ENCODE assay signal across 9 mouse cellular contexts in the genomic region with DNA sequence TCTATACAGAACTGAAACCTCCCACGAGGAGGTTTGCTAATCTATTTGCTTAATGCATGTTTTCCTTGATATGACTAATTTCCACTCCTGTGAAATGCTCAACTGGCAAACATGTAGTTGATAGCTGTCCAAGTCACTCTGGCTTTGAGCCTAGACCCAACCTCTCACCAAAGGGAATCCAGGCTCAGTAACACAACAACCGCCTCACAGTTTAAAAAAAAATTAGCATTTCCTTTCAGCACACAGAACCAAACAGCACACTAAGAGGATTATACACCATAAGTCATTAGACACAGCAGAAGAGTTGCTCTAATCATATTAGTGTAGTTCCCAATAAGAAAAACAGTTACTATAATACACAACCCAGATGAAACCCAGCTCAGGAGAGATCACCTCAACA. TPM values are rescaled to one million over a fixed set of nuclear protein-coding genes. Genes with fewer than 3 reads are reported as not detected.
DNase-seq lines count a peak whose midpoint lies in the region; ATAC-seq and TF ChIP-seq lines count a peak whose summit lies in the region.
"Had no signal": no experiment of that assay in that cellular context is flagged by ENCODE, and none has a peak within 500 bp of the region (broad histone marks: within the 10 kb centered on the region; RNA-seq: fewer than 3 reads in every experiment).

No protein-coding gene starts in this region.

- TF ChIP-seq POLR2A in thymus, adult 2 months (IDR thresholded peaks at IDR 0.05; ENCODE audit: control insufficient read depth, extremely low read depth, insufficient read depth, low read length, poor library complexity) = no peak

- no peak overlapping the region for H3K4me3 ChIP-seq in kidney, embryonic 15.5 days (replicated peaks)
- no peak overlapping the region for H3K4me3 ChIP-seq in forebrain, postnatal 0 days (ENCODE audit: low read depth, low read length)
- H3K4me3 ChIP-seq in midbrain, embryonic 16.5 days (ENCODE audit: low read depth, low read length) = no peak overlapping the region
- no peak overlapping the region for H3K4me3 ChIP-seq in thymus, adult 2 months (ENCODE audit: control insufficient read depth, insufficient read depth, low read length)

- no peak overlapping the region for H3K4me2 ChIP-seq in kidney, embryonic 15.5 days
- no peak overlapping the region for H3K4me2 ChIP-seq in forebrain, postnatal 0 days (ENCODE audit: low read depth)
- no peak overlapping the region for H3K4me2 ChIP-seq in midbrain, embryonic 16.5 days (ENCODE audit: low read length)

- no peaks in the 10 kb centered on the region for H3K9me3 ChIP-seq in kidney, embryonic 15.5 days (replicated peaks)
- no peaks in the 10 kb centered on the region for H3K9me3 ChIP-seq in forebrain, postnatal 0 days (ENCODE audit: low read length)
- H3K9me3 ChIP-seq in midbrain, embryonic 16.5 days (replicated peaks; ENCODE audit: control insufficient read depth, low read length, poor library complexity, severe bottlenecking) = no peaks in the 10 kb centered on the region

- 66% methylated on average over 2 of the region's 2 CpGs for WGBS in kidney, embryonic 15.5 days
- WGBS in forebrain, postnatal 0 days = 13% methylated on average over 2 of the region's 2 CpGs
- 18% methylated on average over 2 of the region's 2 CpGs for WGBS in midbrain, embryonic 16.5 days
- 86% methylated on average over 2 of the region's 2 CpGs for WGBS in thymus, adult 2 months

- TF ChIP-seq CTCF in forebrain, postnatal 0 days (IDR thresholded peaks at IDR 0.05; ENCODE audit: low read depth) = no peak
- TF ChIP-seq CTCF in thymus, adult 2 months (IDR thresholded peaks at IDR 0.05; ENCODE audit: borderline replicate concordance, control insufficient read depth, extremely low read depth, insufficient read depth, low read length, poor library complexity) = no peak

- no peaks in the 10 kb centered on the region for H3K36me3 ChIP-seq in kidney, embryonic 15.5 days
- no peaks in the 10 kb centered on the region for H3K36me3 ChIP-seq in forebrain, postnatal 0 days (ENCODE audit: insufficient read depth)
- no peaks in the 10 kb centered on the region for H3K36me3 ChIP-seq in midbrain, embryonic 16.5 days (ENCODE audit: control insufficient read depth, insufficient read depth, low read length)
- no peaks in the 10 kb centered on the region for H3K36me3 ChIP-seq in thymus, adult 2 months (ENCODE audit: control insufficient read depth, insufficient read depth, low read length)

- H3K27me3 ChIP-seq in kidney, embryonic 15.5 days = no peaks in the 10 kb centered on the region
- 0 out of 2 replicates have a peak, but pooled peaks cover 6% of the 10 kb centered on the region for H3K27me3 ChIP-seq in forebrain, postnatal 0 days (ENCODE audit: insufficient read depth, low read length)
- 0 out of 2 replicates have a peak, but pooled peaks cover 4% of the 10 kb centered on the region for H3K27me3 ChIP-seq in midbrain, embryonic 16.5 days (ENCODE audit: control insufficient read depth, insufficient read depth, low read depth, low read length)
- no peaks in the 10 kb centered on the region for H3K27me3 ChIP-seq in thymus, adult 2 months (ENCODE audit: control insufficient read depth, insufficient read depth, low read length)

- H3K27ac ChIP-seq in kidney, embryonic 15.5 days = no peak overlapping the region
- H3K27ac ChIP-seq in forebrain, postnatal 0 days (ENCODE audit: low read depth, low read length) = no peak overlapping the region
- no peak overlapping the region for H3K27ac ChIP-seq in midbrain, embryonic 16.5 days (ENCODE audit: low read length)
- no peak overlapping the region for H3K27ac ChIP-seq in thymus, adult 2 months (ENCODE audit: control insufficient read depth, insufficient read depth, low read length)

- no peak for ATAC-seq in kidney, embryonic 15.5 days (replicated peaks; ENCODE audit: low FRiP score)
- ATAC-seq in forebrain, postnatal 0 days = peak; percentile 32
- ATAC-seq in midbrain, embryonic 16.5 days = 0 out of 2 replicates have a peak, but pooled peaks have one; percentile 56
- ATAC-seq in inflammation-experienced regulatory T-cells, adult 6 months = no peak

- peak; percentile 17 for DNase-seq in kidney, adult 11 months
- peak; percentile 9 for DNase-seq in cerebellum, adult 11-12 months
- peak; percentile 60 for DNase-seq in forebrain, postnatal 0 days
- DNase-seq in thymus, adult 2 months = no peak

- H3K4me1 ChIP-seq in kidney, embryonic 15.5 days = no peaks in the 10 kb centered on the region
- H3K4me1 ChIP-seq in forebrain, postnatal 0 days (ENCODE audit: insufficient read depth) = 0 out of 2 replicates have a peak, but pooled peaks cover 3% of the 10 kb centered on the region
- H3K4me1 ChIP-seq in midbrain, embryonic 16.5 days (ENCODE audit: control insufficient read depth, insufficient read depth, low read length) = peaks cover 4% of the 10 kb centered on the region; the same call in 1 of the 2 replicates
- no peaks in the 10 kb centered on the region for H3K4me1 ChIP-seq in thymus, adult 2 months (replicated peaks; ENCODE audit: control insufficient read depth, insufficient read depth, low read length)

- H3K9ac ChIP-seq in kidney, embryonic 15.5 days = no peak overlapping the region
- no peak overlapping the region for H3K9ac ChIP-seq in forebrain, postnatal 0 days
- no peak overlapping the region for H3K9ac ChIP-seq in midbrain, embryonic 16.5 days (ENCODE audit: low read depth, low read length)

RNA-seq across cellular contexts. Expression of a gene that starts 33.2 kb away (rescaled TPM):
- polyA plus RNA-seq in kidney, embryonic 15.5 days (2015; fragmentation: Nextera tagmentation; extraction: Ambion mirVana) = 0.12 and 0.55 TPM in 2 replicates
- total RNA-seq in forebrain, postnatal 0 days (2014; rRNA removed) = 3.0 and 3.9 TPM in 2 replicates
- 1.4 and 2.1 TPM in 2 replicates for polyA plus RNA-seq in forebrain, postnatal 0 days (2015; fragmentation: Nextera tagmentation; extraction: Ambion mirVana)
- 0.20 and 0.51 TPM in 2 replicates for polyA plus RNA-seq in midbrain, embryonic 16.5 days (2015; fragmentation: Nextera tagmentation; extraction: Ambion mirVana)
- not detected for polyA plus RNA-seq in inflammation-experienced regulatory T-cells, adult 6 months (2017; shearing (Covaris generic))
- 0.12 and 0.22 TPM in 2 replicates for polyA plus RNA-seq in thymus, adult 2 months (2012; rRNA removed)
- polyA plus RNA-seq: large intestine, adult 2 months; testis, adult 2 months had no signal

Comparison
In these comparisons a context has a peak if more than half of its experiments do, and no peak if none do; other contexts are left out.
1. ATAC-seq: peak in forebrain, postnatal 0 days (single experiment) and midbrain, embryonic 16.5 days (single experiment); none in kidney, embryonic 15.5 days (single experiment) and inflammation-experienced regulatory T-cells, adult 6 months (single experiment).